In genomic region chr9:114522041-114522440, GRCm38 (mm10) we compare ENCODE assay signal across 23 mouse cellular contexts. TPM values are rescaled to one million over a fixed set of nuclear protein-coding genes. Genes with fewer than 3 reads are reported as not detected.
DNase-seq lines count a peak whose midpoint lies in the region; ATAC-seq and TF ChIP-seq lines count a peak whose summit lies in the region.
"Had no signal": no experiment of that assay in that cellular context is flagged by ENCODE, and none has a peak within 500 bp of the region (broad histone marks: within the 10 kb centered on the region; RNA-seq: fewer than 3 reads in every experiment).

No protein-coding gene starts in this region.

- TF ChIP-seq CTCF in hindbrain, postnatal 0 days (IDR thresholded peaks at IDR 0.05; ENCODE audit: low read depth) = peak; percentile 16; the same call in 1 of the 2 replicates
- TF ChIP-seq CTCF in lung, postnatal 0 days (IDR thresholded peaks at IDR 0.05) = peak; percentile 62
- TF ChIP-seq CTCF in lung, adult 2 months (IDR thresholded peaks at IDR 0.05; ENCODE audit: insufficient read depth, low read length) = no peak
- peak; percentile 53 for TF ChIP-seq CTCF in stomach, postnatal 0 days (IDR thresholded peaks at IDR 0.05; ENCODE audit: low read depth)

- no peak for ATAC-seq in hindbrain, postnatal 0 days
- ATAC-seq in hindbrain, embryonic 11.5 days (ENCODE audit: low FRiP score) = no peak
- ATAC-seq in lung, postnatal 0 days = no peak; the same call in 1 of the 2 replicates
- peak; percentile 39; the same call in 1 of the 2 replicates for ATAC-seq in common myeloid progenitor, adult 5-6 weeks (replicated peaks; ENCODE audit: low read depth, poor library complexity, severe bottlenecking)
- no peak for ATAC-seq in stomach, postnatal 0 days (ENCODE audit: low FRiP score, low TSS enrichment)
- ATAC-seq in neural tube, embryonic 15.5 days (ENCODE audit: low FRiP score) = no peak
- ATAC-seq: forebrain, postnatal 0 days had no signal

- TF ChIP-seq EP300 in lung, postnatal 0 days (IDR thresholded peaks at IDR 0.05) = no peak
- no peak for TF ChIP-seq EP300 in stomach, postnatal 0 days (optimal IDR thresholded peaks at IDR 0.05)

- no peak overlapping the region for H3K9ac ChIP-seq in hindbrain, postnatal 0 days (replicated peaks; ENCODE audit: low read length)
- H3K9ac ChIP-seq in hindbrain, embryonic 11.5 days (ENCODE audit: low read depth, low read length) = no peak overlapping the region
- no peak overlapping the region for H3K9ac ChIP-seq in lung, postnatal 0 days (replicated peaks; ENCODE audit: low read depth)
- H3K9ac ChIP-seq in stomach, postnatal 0 days (ENCODE audit: low read length) = no peak overlapping the region
- H3K9ac ChIP-seq in neural tube, embryonic 15.5 days (replicated peaks) = no peak overlapping the region
- H3K9ac ChIP-seq: forebrain, postnatal 0 days; heart, embryonic 13.5 days; lung, embryonic 15.5 days had no signal

- no peak overlapping the region for H3K4me2 ChIP-seq in hindbrain, postnatal 0 days (ENCODE audit: low read depth, low read length)
- H3K4me2 ChIP-seq in hindbrain, embryonic 11.5 days (replicated peaks; ENCODE audit: low read depth, low read length) = no peak overlapping the region
- no peak overlapping the region for H3K4me2 ChIP-seq in lung, postnatal 0 days (replicated peaks; ENCODE audit: low read depth, low read length)
- H3K4me2 ChIP-seq in stomach, postnatal 0 days (replicated peaks; ENCODE audit: low read depth) = no peak overlapping the region
- H3K4me2 ChIP-seq in neural tube, embryonic 15.5 days = no peak overlapping the region
- H3K4me2 ChIP-seq: heart, embryonic 13.5 days; lung, embryonic 15.5 days had no signal

- DNase-seq in hindbrain, postnatal 0 days (ENCODE audit: low spot score) = no peak
- no peak for DNase-seq in hindbrain, embryonic 11.5 days (ENCODE audit: low spot score)
- DNase-seq in lung, postnatal 0 days (ENCODE audit: low spot score) = no peak
- no peak for DNase-seq in lung, adult 2 months
- DNase-seq in stomach, postnatal 0 days (ENCODE audit: low spot score) = peak; percentile 37
- no peak for DNase-seq in gastrocnemius, postnatal 4 days (ENCODE audit: low spot score in 2 of 2)
- DNase-seq: cerebellum, postnatal 25 days; forebrain, postnatal 0 days; gastrocnemius, postnatal 25 days; kidney, postnatal 25 days; right cerebral cortex, postnatal 4 days had no signal

- 57% methylated on average over 5 of the region's 5 CpGs for WGBS in hindbrain, postnatal 0 days
- WGBS in hindbrain, embryonic 11.5 days = 65% methylated on average over 5 of the region's 5 CpGs
- 53% methylated on average over 5 of the region's 5 CpGs for WGBS in lung, postnatal 0 days
- 49% methylated on average over 5 of the region's 5 CpGs for WGBS in lung, adult 2 months
- WGBS in stomach, postnatal 0 days = 60% methylated on average over 5 of the region's 5 CpGs
- WGBS in neural tube, embryonic 15.5 days = 66% methylated on average over 5 of the region's 5 CpGs

- no peak for TF ChIP-seq POLR2A in lung, adult 2 months (IDR thresholded peaks at IDR 0.05; ENCODE audit: borderline replicate concordance, extremely low read depth, low read depth, low read length)

- no peaks in the 10 kb centered on the region for H3K36me3 ChIP-seq in hindbrain, postnatal 0 days (ENCODE audit: insufficient read depth, low read length)
- H3K36me3 ChIP-seq in hindbrain, embryonic 11.5 days (ENCODE audit: control insufficient read depth, insufficient read depth, low read length) = no peaks in the 10 kb centered on the region
- no peaks in the 10 kb centered on the region for H3K36me3 ChIP-seq in lung, postnatal 0 days (ENCODE audit: insufficient read depth, low read length)
- H3K36me3 ChIP-seq in stomach, postnatal 0 days (ENCODE audit: control insufficient read depth, insufficient read depth, low read length) = no peaks in the 10 kb centered on the region
- no peaks in the 10 kb centered on the region for H3K36me3 ChIP-seq in neural tube, embryonic 15.5 days
- H3K36me3 ChIP-seq: heart, embryonic 13.5 days; lung, embryonic 15.5 days had no signal

- no peak overlapping the region for H3K4me3 ChIP-seq in hindbrain, postnatal 0 days (ENCODE audit: low read length)
- no peak overlapping the region for H3K4me3 ChIP-seq in hindbrain, embryonic 11.5 days (ENCODE audit: low read depth, low read length)
- H3K4me3 ChIP-seq in lung, postnatal 0 days (ENCODE audit: low read depth, low read length) = no peak overlapping the region
- no peak overlapping the region for H3K4me3 ChIP-seq in lung, adult 2 months (replicated peaks; ENCODE audit: extremely low read depth, low read depth, low read length)
- H3K4me3 ChIP-seq in stomach, postnatal 0 days (ENCODE audit: low read depth, low read length) = no peak overlapping the region
- H3K4me3 ChIP-seq in neural tube, embryonic 15.5 days (replicated peaks) = no peak overlapping the region
- H3K4me3 ChIP-seq: heart, embryonic 13.5 days; hindbrain, embryonic 10.5 days; lung, embryonic 15.5 days had no signal

- no peaks in the 10 kb centered on the region for H3K4me1 ChIP-seq in hindbrain, postnatal 0 days (ENCODE audit: insufficient read depth, low read length)
- peaks cover 11% of the 10 kb centered on the region for H3K4me1 ChIP-seq in hindbrain, embryonic 11.5 days (replicated peaks; ENCODE audit: control insufficient read depth, insufficient read depth, low read length)
- H3K4me1 ChIP-seq in lung, postnatal 0 days (ENCODE audit: insufficient read depth, low read depth, low read length) = peaks cover 7% of the 10 kb centered on the region; the same call in 1 of the 2 replicates
- no peaks in the 10 kb centered on the region; the same call in 1 of the 2 replicates for H3K4me1 ChIP-seq in lung, adult 2 months (ENCODE audit: control insufficient read depth, insufficient read depth, low read length)
- no peaks in the 10 kb centered on the region for H3K4me1 ChIP-seq in stomach, postnatal 0 days (replicated peaks; ENCODE audit: control insufficient read depth, insufficient read depth)
- H3K4me1 ChIP-seq in neural tube, embryonic 15.5 days = peaks cover 16% of the 10 kb centered on the region

- H3K9me3 ChIP-seq in hindbrain, postnatal 0 days (ENCODE audit: low read length) = no peaks in the 10 kb centered on the region
- no peaks in the 10 kb centered on the region for H3K9me3 ChIP-seq in hindbrain, embryonic 11.5 days (ENCODE audit: control insufficient read depth, low read length)
- no peaks in the 10 kb centered on the region for H3K9me3 ChIP-seq in lung, postnatal 0 days (ENCODE audit: low read length)
- no peaks in the 10 kb centered on the region for H3K9me3 ChIP-seq in stomach, postnatal 0 days (ENCODE audit: control insufficient read depth, low read length)
- H3K9me3 ChIP-seq in neural tube, embryonic 15.5 days (replicated peaks) = no peaks in the 10 kb centered on the region
- H3K9me3 ChIP-seq: heart, embryonic 13.5 days; hindbrain, embryonic 10.5 days; lung, embryonic 15.5 days had no signal

- H3K27ac ChIP-seq in hindbrain, postnatal 0 days = no peak overlapping the region
- no peak overlapping the region for H3K27ac ChIP-seq in hindbrain, embryonic 11.5 days (ENCODE audit: low read depth, low read length)
- H3K27ac ChIP-seq in lung, postnatal 0 days (ENCODE audit: low read length) = no peak overlapping the region
- no peak overlapping the region for H3K27ac ChIP-seq in stomach, postnatal 0 days (replicated peaks)
- H3K27ac ChIP-seq in neural tube, embryonic 15.5 days (replicated peaks) = no peak overlapping the region
- H3K27ac ChIP-seq: heart, embryonic 13.5 days; hindbrain, embryonic 10.5 days; lung, embryonic 15.5 days had no signal

- H3K27me3 ChIP-seq in hindbrain, postnatal 0 days (ENCODE audit: insufficient read depth, low read length) = no peaks in the 10 kb centered on the region
- H3K27me3 ChIP-seq in hindbrain, embryonic 11.5 days (ENCODE audit: control insufficient read depth, insufficient read depth, low read length) = no peaks in the 10 kb centered on the region
- no peaks in the 10 kb centered on the region for H3K27me3 ChIP-seq in lung, postnatal 0 days (replicated peaks; ENCODE audit: insufficient read depth, low read length)
- H3K27me3 ChIP-seq in stomach, postnatal 0 days (ENCODE audit: control insufficient read depth, insufficient read depth, low read length) = no peaks in the 10 kb centered on the region
- H3K27me3 ChIP-seq in neural tube, embryonic 15.5 days (replicated peaks) = 0 out of 2 replicates have a peak, but pooled peaks cover 1% of the 10 kb centered on the region
- H3K27me3 ChIP-seq: heart, embryonic 13.5 days; lung, embryonic 15.5 days had no signal

RNA-seq across cellular contexts. Expression of gene C130032M10Rik, which starts 6.5 kb away (rescaled TPM):
- total RNA-seq in hindbrain, postnatal 0 days (2014; rRNA removed) = not detected in 2 replicates
- not detected in 2 replicates for polyA plus RNA-seq in hindbrain, postnatal 0 days (2015; fragmentation: Nextera tagmentation; extraction: Ambion mirVana)
- polyA plus RNA-seq in hindbrain, embryonic 11.5 days (2014; fragmentation: Nextera tagmentation; extraction: Ambion mirVana) = not detected in 2 replicates
- polyA plus RNA-seq in lung, postnatal 0 days (2015; fragmentation: Nextera tagmentation; extraction: Ambion mirVana) = 0.33 TPM in 1 of 2 replicates, not detected in the other
- not detected in 2 replicates for polyA plus RNA-seq in lung, adult 2 months (2012; rRNA removed)
- not detected in 2 replicates for total RNA-seq in common myeloid progenitor, adult 5-6 weeks (2017)
- polyA plus RNA-seq in stomach, postnatal 0 days (2015; fragmentation: Nextera tagmentation; extraction: Ambion mirVana) = not detected in 2 replicates
- not detected in 2 replicates for polyA plus RNA-seq in neural tube, embryonic 15.5 days (2015; fragmentation: Nextera tagmentation; extraction: Ambion mirVana)
- not detected for total RNA-seq in gastrocnemius, postnatal 4 days (2021)
- total RNA-seq: forebrain, postnatal 0 days; gastrocnemius, postnatal 25 days; layer of hippocampus, postnatal 25 days; left cerebral cortex, postnatal 25 days; megakaryocyte, adult 5-6 weeks; midbrain, postnatal 0 days had no signal
- polyA plus RNA-seq: embryonic facial prominence, embryonic 11.5 days; forebrain, postnatal 0 days; intestine, embryonic 14.5 days; lung, embryonic 15.5 days; midbrain, postnatal 0 days; neural tube, embryonic 11.5 days had no signal

RNA-seq across cellular contexts. Expression of gene Ccr4, which starts 17.3 kb away (rescaled TPM):
- total RNA-seq in hindbrain, postnatal 0 days (2014; rRNA removed) = not detected in 2 replicates
- polyA plus RNA-seq in hindbrain, postnatal 0 days (2015; fragmentation: Nextera tagmentation; extraction: Ambion mirVana) = not detected in 2 replicates
- not detected in 2 replicates for polyA plus RNA-seq in hindbrain, embryonic 11.5 days (2014; fragmentation: Nextera tagmentation; extraction: Ambion mirVana)
- polyA plus RNA-seq in lung, postnatal 0 days (2015; fragmentation: Nextera tagmentation; extraction: Ambion mirVana) = not detected in 2 replicates
- 0.69 and 0.75 TPM in 2 replicates for polyA plus RNA-seq in lung, adult 2 months (2012; rRNA removed)
- not detected in 2 replicates for total RNA-seq in common myeloid progenitor, adult 5-6 weeks (2017)
- polyA plus RNA-seq in stomach, postnatal 0 days (2015; fragmentation: Nextera tagmentation; extraction: Ambion mirVana) = not detected in 2 replicates
- polyA plus RNA-seq in neural tube, embryonic 15.5 days (2015; fragmentation: Nextera tagmentation; extraction: Ambion mirVana) = 0.84 TPM in 1 of 2 replicates, not detected in the other
- total RNA-seq in gastrocnemius, postnatal 4 days (2021) = not detected
- total RNA-seq: forebrain, postnatal 0 days; gastrocnemius, postnatal 25 days; layer of hippocampus, postnatal 25 days; left cerebral cortex, postnatal 25 days; midbrain, postnatal 0 days had no signal
- polyA plus RNA-seq: embryonic facial prominence, embryonic 11.5 days; forebrain, postnatal 0 days; heart, embryonic 13.5 days; hindbrain, embryonic 10.5 days; midbrain, postnatal 0 days; neural tube, embryonic 11.5 days had no signal

RNA-seq across cellular contexts. Expression of gene Trim71, which starts 42.1 kb away (rescaled TPM):
- total RNA-seq in hindbrain, postnatal 0 days (2014; rRNA removed) = 0.10 and 0.25 TPM in 2 replicates
- 0.20 and 0.24 TPM in 2 replicates for polyA plus RNA-seq in hindbrain, postnatal 0 days (2015; fragmentation: Nextera tagmentation; extraction: Ambion mirVana)
- 1.9 and 2.7 TPM in 2 replicates for polyA plus RNA-seq in hindbrain, embryonic 11.5 days (2014; fragmentation: Nextera tagmentation; extraction: Ambion mirVana)
- polyA plus RNA-seq in lung, postnatal 0 days (2015; fragmentation: Nextera tagmentation; extraction: Ambion mirVana) = 0.30 and 0.32 TPM in 2 replicates
- 0.05 and 0.08 TPM in 2 replicates for polyA plus RNA-seq in lung, adult 2 months (2012; rRNA removed)
- 0.09 TPM in 1 of 2 replicates, not detected in the other for total RNA-seq in common myeloid progenitor, adult 5-6 weeks (2017)
- polyA plus RNA-seq in stomach, postnatal 0 days (2015; fragmentation: Nextera tagmentation; extraction: Ambion mirVana) = 0.47 and 0.51 TPM in 2 replicates
- polyA plus RNA-seq in neural tube, embryonic 15.5 days (2015; fragmentation: Nextera tagmentation; extraction: Ambion mirVana) = 0.35 and 0.54 TPM in 2 replicates
- total RNA-seq in gastrocnemius, postnatal 4 days (2021) = under 1 TPM; 0.05 to 0.07 TPM
- total RNA-seq: gastrocnemius, postnatal 25 days; megakaryocyte, adult 5-6 weeks had no signal
